ENCODE assay signal across 18 mouse cellular contexts in genomic region chr5:28039746-28040655, GRCm38 (mm10). TPM values are rescaled to one million over a fixed set of nuclear protein-coding genes. Genes with fewer than 3 reads are reported as not detected.
DNase-seq lines count a peak whose midpoint lies in the region; TF ChIP-seq lines count a peak whose summit lies in the region.
"Had no signal": no experiment of that assay in that cellular context is flagged by ENCODE, and none has a peak within 500 bp of the region (broad histone marks: within the 10 kb centered on the region; RNA-seq: fewer than 3 reads in every experiment).

No protein-coding gene starts in this region.

- WGBS in kidney, adult 2 months: 72% methylated on average over 7 of the region's 7 CpGs

- peak; percentile 16 for DNase-seq in adrenal gland, postnatal 14 days
- no peak for DNase-seq in adrenal gland, postnatal 4 days (ENCODE audit: low spot score in 2 of 2)
- peak; percentile 76 for DNase-seq in kidney, adult 2 months
- DNase-seq in kidney, postnatal 10 days: no peak
- peak; percentile 20 for DNase-seq in lung, postnatal 36 days
- DNase-seq in lung, postnatal 10 days: no peak
- no peak for DNase-seq in neural tube, embryonic 10.5 days (ENCODE audit: extremely low spot score, low spot score)
- DNase-seq: cerebellum, adult 9-11 months; gastrocnemius, postnatal 10 days; heart, postnatal 14 days; midbrain, embryonic 14.5 days; thymus, adult 2 months had no signal

- H3K27ac ChIP-seq in kidney, adult 2 months (ENCODE audit: insufficient read depth, low read depth, low read length): no peak overlapping the region
- H3K27ac ChIP-seq in brown adipose tissue, adult 24 weeks (replicated peaks; ENCODE audit: low read depth, low read length): peak overlapping the region; percentile 58
- H3K27ac ChIP-seq: forebrain, embryonic 12.5 days; hindbrain, embryonic 13.5 days; liver, embryonic 14.5 days; neural tube, embryonic 15.5 days had no signal

- no peak overlapping the region for H3K4me3 ChIP-seq in kidney, adult 2 months (ENCODE audit: insufficient read depth, low read depth, low read length)
- no peak overlapping the region for H3K4me3 ChIP-seq in brown adipose tissue, adult 24 weeks (ENCODE audit: insufficient read depth, low read depth, low read length)
- H3K4me3 ChIP-seq: forebrain, embryonic 12.5 days; hindbrain, embryonic 13.5 days; megakaryocyte, embryonic 14.5 days; neural tube, embryonic 15.5 days had no signal

- no peak for TF ChIP-seq POLR2A in kidney, adult 2 months (IDR thresholded peaks at IDR 0.05; ENCODE audit: low read depth, low read length)

- TF ChIP-seq CTCF in kidney, adult 2 months (conservative IDR thresholded peaks at IDR 0.05; ENCODE audit: insufficient read depth, insufficient read length, low read depth, low read length): no peak

- H3K4me1 ChIP-seq in kidney, adult 2 months (ENCODE audit: control insufficient read depth, insufficient read depth, low read length): peaks cover 5% of the 10 kb centered on the region; the same call in 1 of the 2 replicates
- H3K4me1 ChIP-seq in brown adipose tissue, adult 24 weeks (ENCODE audit: control insufficient read depth, insufficient read depth, insufficient read length, low read length): peaks cover 35% of the 10 kb centered on the region
- H3K4me1 ChIP-seq: forebrain, embryonic 12.5 days; neural tube, embryonic 15.5 days had no signal

- H3K36me3 ChIP-seq in kidney, adult 2 months (ENCODE audit: control insufficient read depth, insufficient read depth, low read length): no peaks in the 10 kb centered on the region
- H3K36me3 ChIP-seq: forebrain, embryonic 12.5 days; hindbrain, embryonic 13.5 days; neural tube, embryonic 15.5 days had no signal

- H3K27me3 ChIP-seq in kidney, adult 2 months (replicated peaks; ENCODE audit: control insufficient read depth, insufficient read depth, low read length): no peaks in the 10 kb centered on the region
- H3K27me3 ChIP-seq: forebrain, embryonic 12.5 days; hindbrain, embryonic 13.5 days; neural tube, embryonic 15.5 days had no signal

RNA-seq across cellular contexts. Expression of gene Insig1, which starts 31.2 kb away (rescaled TPM):
- 46.2 and 66.1 TPM in 2 replicates for total RNA-seq in adrenal gland, postnatal 14 days (2021)
- 10 to 100 TPM; 44.5 to 48.8 TPM for total RNA-seq in adrenal gland, postnatal 4 days (2021)
- polyA plus RNA-seq in kidney, adult 2 months (2012; rRNA removed): 52.0 and 55.3 TPM in 2 replicates
- polyA plus RNA-seq in brown adipose tissue, adult 24 weeks (2012; ENCODE audit: insufficient read depth, insufficient read length, missing spikeins): 311 and 482 TPM in 2 replicates

Comparison
In these comparisons a context has a peak if more than half of its experiments do, and no peak if none do; other contexts are left out.
1. DNase-seq: peak in adrenal gland, postnatal 14 days (single experiment), kidney, adult 2 months (single experiment) and lung, postnatal 36 days (single experiment); none in adrenal gland, postnatal 4 days (0 of 2), kidney, postnatal 10 days (single experiment), lung, postnatal 10 days (single experiment) and neural tube, embryonic 10.5 days (single experiment).